24 mouse cellular contexts compared by ENCODE assay signal in genomic region chr14:61931811-61932210, GRCm38 (mm10).
"Had no signal": no experiment of that assay in that cellular context is flagged by ENCODE, and none has a peak within 500 bp of the region (broad histone marks: within the 10 kb centered on the region; RNA-seq: fewer than 3 reads in every experiment).

No protein-coding gene starts in this region.

- H3K36me3 ChIP-seq: limb, embryonic 10.5 days; limb, embryonic 13.5 days; liver, embryonic 12.5 days; liver, embryonic 15.5 days; lung, embryonic 15.5 days; midbrain, embryonic 12.5 days; midbrain, embryonic 15.5 days; neural tube, embryonic 12.5 days; neural tube, embryonic 15.5 days had no signal

- ATAC-seq: liver, embryonic 12.5 days; midbrain, embryonic 15.5 days had no signal

- H3K4me2 ChIP-seq: limb, embryonic 13.5 days; liver, embryonic 12.5 days; liver, embryonic 15.5 days; lung, embryonic 15.5 days; midbrain, embryonic 12.5 days; midbrain, embryonic 15.5 days; neural tube, embryonic 12.5 days; neural tube, embryonic 15.5 days had no signal

- H3K9ac ChIP-seq: limb, embryonic 13.5 days; liver, embryonic 12.5 days; liver, embryonic 15.5 days; lung, embryonic 15.5 days; midbrain, embryonic 12.5 days; midbrain, embryonic 15.5 days; neural tube, embryonic 12.5 days; neural tube, embryonic 15.5 days had no signal

- DNase-seq: kidney, postnatal 25 days; layer of hippocampus, adult 9-11 months; liver; lung, adult 18-20 months; lung, postnatal 14 days; right cerebral cortex, adult 18-20 months; right cerebral cortex, postnatal 14 days; right cerebral cortex, postnatal 4 days; thymus, adult 2 months; thymus, postnatal 14 days; thymus, postnatal 4 days had no signal

- H3K27me3 ChIP-seq: limb, embryonic 13.5 days; liver, embryonic 12.5 days; liver, embryonic 15.5 days; lung, embryonic 15.5 days; midbrain, embryonic 12.5 days; midbrain, embryonic 15.5 days; neural tube, embryonic 12.5 days; neural tube, embryonic 15.5 days had no signal

- H3K4me3 ChIP-seq: layer of hippocampus, adult 2 months; limb, embryonic 10.5 days; limb, embryonic 13.5 days; liver, embryonic 12.5 days; liver, embryonic 15.5 days; lung, embryonic 15.5 days; midbrain, embryonic 12.5 days; midbrain, embryonic 15.5 days; neural tube, embryonic 12.5 days; neural tube, embryonic 15.5 days had no signal

- H3K27ac ChIP-seq: kidney, postnatal 0 days; layer of hippocampus, adult 2 months; limb, embryonic 10.5 days; limb, embryonic 13.5 days; liver, embryonic 12.5 days; liver, embryonic 15.5 days; lung, embryonic 15.5 days; macrophage; midbrain, embryonic 12.5 days; midbrain, embryonic 15.5 days; neural tube, embryonic 12.5 days; neural tube, embryonic 15.5 days; stomach, postnatal 0 days had no signal

- H3K9me3 ChIP-seq: limb, embryonic 10.5 days; limb, embryonic 13.5 days; liver, embryonic 12.5 days; liver, embryonic 15.5 days; lung, embryonic 15.5 days; midbrain, embryonic 15.5 days; neural tube, embryonic 12.5 days; neural tube, embryonic 15.5 days had no signal

- H3K4me1 ChIP-seq: limb, embryonic 10.5 days; limb, embryonic 13.5 days; liver, embryonic 12.5 days; liver, embryonic 15.5 days; lung, embryonic 15.5 days; midbrain, embryonic 12.5 days; midbrain, embryonic 15.5 days; neural tube, embryonic 12.5 days; neural tube, embryonic 15.5 days had no signal
